ENCODE assay signal across 36 mouse cellular contexts in genomic region chr15:84207327-84207726, GRCm38 (mm10). TPM values are rescaled to one million over a fixed set of nuclear protein-coding genes. Genes with fewer than 3 reads are reported as not detected.
"Had no signal": no experiment of that assay in that cellular context is flagged by ENCODE, and none has a peak within 500 bp of the region (broad histone marks: within the 10 kb centered on the region; RNA-seq: fewer than 3 reads in every experiment).

No protein-coding gene starts in this region.

- DNase-seq: heart, postnatal 10 days; heart, postnatal 14 days; heart, postnatal 36 days; heart, postnatal 4 days; kidney, adult 11 months; kidney, adult 18-20 months; kidney, adult 2 months; kidney, adult 8-10 months; kidney, adult 9 months; kidney, postnatal 10 days; kidney, postnatal 14 days; kidney, postnatal 25 days; kidney, postnatal 36 days; kidney, postnatal 4 days; layer of hippocampus, adult 9-11 months; layer of hippocampus, postnatal 36 days had no signal

- H3K4me2 ChIP-seq: heart, embryonic 11.5 days; heart, embryonic 12.5 days; heart, embryonic 13.5 days; heart, embryonic 15.5 days; hindbrain, embryonic 12.5 days; hindbrain, embryonic 13.5 days; hindbrain, embryonic 14.5 days; hindbrain, embryonic 15.5 days; intestine, embryonic 15.5 days; kidney, embryonic 15.5 days had no signal

- H3K9ac ChIP-seq: heart, embryonic 12.5 days; heart, embryonic 13.5 days; heart, embryonic 15.5 days; hindbrain, embryonic 12.5 days; hindbrain, embryonic 13.5 days; hindbrain, embryonic 14.5 days; hindbrain, embryonic 15.5 days; intestine, embryonic 15.5 days; kidney, embryonic 15.5 days had no signal

- H3K27me3 ChIP-seq: heart, embryonic 12.5 days; heart, embryonic 13.5 days; heart, embryonic 15.5 days; hindbrain, embryonic 12.5 days; hindbrain, embryonic 13.5 days; hindbrain, embryonic 15.5 days; intestine, embryonic 15.5 days; kidney, embryonic 15.5 days had no signal

- H3K4me3 ChIP-seq: heart, embryonic 10.5 days; heart, embryonic 12.5 days; heart, embryonic 13.5 days; heart, embryonic 15.5 days; hindbrain, embryonic 10.5 days; hindbrain, embryonic 12.5 days; hindbrain, embryonic 13.5 days; hindbrain, embryonic 15.5 days; intestine, embryonic 15.5 days; kidney, embryonic 15.5 days; layer of hippocampus, adult 2 months had no signal

- H3K9me3 ChIP-seq: heart, embryonic 10.5 days; heart, embryonic 12.5 days; heart, embryonic 13.5 days; heart, embryonic 15.5 days; hindbrain, embryonic 10.5 days; hindbrain, embryonic 12.5 days; hindbrain, embryonic 13.5 days; hindbrain, embryonic 15.5 days; intestine, embryonic 15.5 days; kidney, embryonic 15.5 days had no signal

- ATAC-seq: hindbrain, embryonic 16.5 days; hindbrain, postnatal 0 days; inflammation-experienced regulatory T-cells, adult 6 months; intestine, embryonic 15.5 days; intestine, embryonic 16.5 days; intestine, postnatal 0 days had no signal

- H3K4me1 ChIP-seq: intestine, embryonic 15.5 days had no signal

- H3K27ac ChIP-seq: heart, embryonic 10.5 days; heart, embryonic 13.5 days; heart, embryonic 15.5 days; hindbrain, embryonic 10.5 days; hindbrain, embryonic 12.5 days; hindbrain, embryonic 13.5 days; hindbrain, embryonic 14.5 days; hindbrain, embryonic 15.5 days; hindbrain, postnatal 0 days; intestine, embryonic 15.5 days; kidney, embryonic 15.5 days; kidney, postnatal 0 days; layer of hippocampus, adult 2 months had no signal

RNA-seq across cellular contexts. Expression of gene Pnpla3, which starts 39.7 kb away (rescaled TPM):
- total RNA-seq: hematopoietic stem cell, adult 5-6 weeks had no signal
